Mouse (Mus musculus) embryonic facial prominence, embryonic 15.5 days (tissue): ENCODE measurements around the gene Gm5105. TPM values are rescaled to one million over a fixed set of nuclear protein-coding genes. Genes with fewer than 3 reads are reported as not detected.

Experiments
- ATAC-seq: fragments of 200-750 bp; cut with Nextera tagmentation; 2 replicates; pipeline ENCODE4 v1.8.0; 2017; ENCODE audit warnings: low read depth, moderate TSS enrichment; ENCODE audit not compliant: insufficient number of reproducible peaks, low FRiP score, low TSS enrichment
- H3K27ac ChIP-seq: fragments of 300-500 bp; sonication (generic); replicated peaks from 2 replicates; pipeline ENCODE4 v1.5.1; 2015; ENCODE audit warnings: mild to moderate bottlenecking, inconsistent platforms
- H3K27me3 ChIP-seq: fragments of 300-500 bp; sonication (generic); 2 replicates; pipeline ENCODE4 v1.6.1; 2015; ENCODE audit warnings: inconsistent platforms
- H3K36me3 ChIP-seq: fragments of 300-500 bp; sonication (generic); 2 replicates; pipeline ENCODE4 v1.6.1; 2015; ENCODE audit warnings: mild to moderate bottlenecking, inconsistent platforms
- H3K4me1 ChIP-seq: fragments of 300-500 bp; sonication (generic); 2 replicates; pipeline ENCODE4 v1.6.1; 2015; ENCODE audit warnings: inconsistent platforms
- H3K4me2 ChIP-seq: fragments of 300-500 bp; sonication (generic); replicated peaks from 2 replicates; pipeline ENCODE4 v1.6.1; 2015; ENCODE audit warnings: mild to moderate bottlenecking, inconsistent platforms
- H3K4me3 ChIP-seq: fragments of 300-500 bp; sonication (generic); replicated peaks from 2 replicates; pipeline ENCODE4 v1.5.1; 2015; ENCODE audit warnings: mild to moderate bottlenecking, inconsistent platforms
- H3K9ac ChIP-seq: fragments of 300-500 bp; sonication (generic); 2 replicates; pipeline ENCODE4 v1.6.1; 2015; ENCODE audit warnings: inconsistent platforms
- H3K9me3 ChIP-seq: fragments of 300-500 bp; sonication (generic); replicated peaks from 2 replicates; pipeline ENCODE4 v1.6.1; 2016; ENCODE audit warnings: inconsistent platforms
- WGBS: fragments of 180-500 bp; shearing (Covaris S2); methylation state at CpG from one replicate; pipeline ENCODE4 v1.1.7; 2015; 5-methylcytosine and 5-hydroxymethylcytosine counted together
- polyA plus RNA-seq: library from polyadenylated mRNA; unstranded; fragments of >200 nt; fragmentation: Nextera tagmentation; extraction: Ambion mirVana; gene quantifications from 2 replicates; pipeline ENCODE4 v1.2.1, GENCODE M21; 2015

The Gm5105 gene
- polyA plus RNA-seq = 0.17 and 0.35 TPM in 2 replicates

- Histone ChIP-seq H3K4me3 (no peak within 1 kb of the TSS), H3K9me3 (no peaks in the 10 kb centered on the region), H3K27ac (no peak within 1 kb of the TSS; the same call in 1 of the 2 replicates), H3K9ac (no peak within 1 kb of the TSS), H3K4me1 (peaks cover 49% of the 10 kb centered on the region), H3K4me2 (no peak within 1 kb of the TSS), H3K36me3 (no peaks in the 10 kb centered on the region), H3K27me3 (no peaks in the 10 kb centered on the region)
- ATAC-seq = no peak
- WGBS = 93% methylated on average over 12 of the region's 12 CpGs
Measured at GRCm38 (mm10) chr3:138067288-138067687, at the start of gene Gm5105. TSS of gene Gm5105 (minus strand) at chr3:138067388.

GRCm38 (mm10) chr3:138116871-138117270 lies 49.7 kb upstream of the Gm5105 start:
- Histone ChIP-seq H3K4me1 (no peaks in the 10 kb centered on the region), H3K9ac (no peak overlapping the region), H3K4me2 (no peak overlapping the region), H3K27ac (no peak overlapping the region), H3K36me3 (no peaks in the 10 kb centered on the region), H3K4me3 (no peak overlapping the region), H3K27me3 (no peaks in the 10 kb centered on the region), H3K9me3 (no peaks in the 10 kb centered on the region)
- no peak for ATAC-seq
- 85% methylated on average over 4 of the region's 4 CpGs for WGBS

GRCm38 (mm10) chr3:138114106-138114505 lies 46.9 kb upstream of the Gm5105 start:
- Histone ChIP-seq H3K27ac (no peak overlapping the region), H3K4me3 (no peak overlapping the region), H3K4me2 (no peak overlapping the region), H3K36me3 (no peaks in the 10 kb centered on the region), H3K27me3 (no peaks in the 10 kb centered on the region), H3K4me1 (no peaks in the 10 kb centered on the region), H3K9ac (no peak overlapping the region), H3K9me3 (no peaks in the 10 kb centered on the region)
- WGBS = 80% methylated on average over 17 of the region's 17 CpGs
- no peak for ATAC-seq

- Histone ChIP-seq H3K9ac (no peak overlapping the region), H3K36me3 (no peaks in the 10 kb centered on the region), H3K4me1 (no peaks in the 10 kb centered on the region), H3K27me3 (no peaks in the 10 kb centered on the region), H3K9me3 (no peaks in the 10 kb centered on the region), H3K27ac (no peak overlapping the region), H3K4me3 (no peak overlapping the region), H3K4me2 (no peak overlapping the region)
- WGBS = 90% methylated on average over 19 of the region's 19 CpGs
- ATAC-seq = no peak; the same call in 1 of the 2 replicates
Measured at GRCm38 (mm10) chr3:138110910-138111782, 44.0 kb upstream of the Gm5105 start.

GRCm38 (mm10) chr3:138106887-138107286 lies 39.7 kb upstream of the Gm5105 start:
- Histone ChIP-seq H3K9ac (no peak overlapping the region), H3K27ac (no peak overlapping the region), H3K4me1 (no peaks in the 10 kb centered on the region), H3K4me2 (no peak overlapping the region), H3K36me3 (no peaks in the 10 kb centered on the region), H3K9me3 (no peaks in the 10 kb centered on the region), H3K4me3 (no peak overlapping the region), H3K27me3 (no peaks in the 10 kb centered on the region)
- WGBS = 88% methylated on average over 10 of the region's 10 CpGs
- no peak for ATAC-seq

GRCm38 (mm10) chr3:138105056-138105455 lies 37.9 kb upstream of the Gm5105 start:
- Histone ChIP-seq H3K4me3 (no peak overlapping the region), H3K9me3 (no peaks in the 10 kb centered on the region), H3K27ac (no peak overlapping the region), H3K36me3 (no peaks in the 10 kb centered on the region), H3K27me3 (no peaks in the 10 kb centered on the region), H3K9ac (no peak overlapping the region), H3K4me2 (no peak overlapping the region), H3K4me1 (no peaks in the 10 kb centered on the region)
- WGBS = 38% methylated on average over 5 of the region's 5 CpGs
- no peak for ATAC-seq

- 89% methylated on average over 4 of the region's 4 CpGs for WGBS
- H3K4me1 ChIP-seq = no peaks in the 10 kb centered on the region
- H3K9me3 ChIP-seq = no peaks in the 10 kb centered on the region
- H3K27me3 ChIP-seq = no peaks in the 10 kb centered on the region
- no peak overlapping the region for H3K4me3 ChIP-seq
- H3K4me2 ChIP-seq = no peak overlapping the region
- H3K27ac ChIP-seq = no peak overlapping the region
- H3K9ac ChIP-seq = no peak overlapping the region
- no peaks in the 10 kb centered on the region for H3K36me3 ChIP-seq
- no peak for ATAC-seq
Measured at GRCm38 (mm10) chr3:138103690-138104089, 36.5 kb upstream of the Gm5105 start.

GRCm38 (mm10) chr3:138101936-138102335 lies 34.7 kb upstream of the Gm5105 start:
- no peak for ATAC-seq
- 79% methylated on average over 4 of the region's 4 CpGs for WGBS
- no peak overlapping the region for H3K9ac ChIP-seq

GRCm38 (mm10) chr3:138097718-138098117 lies 30.5 kb upstream of the Gm5105 start:
- Histone ChIP-seq H3K9ac (no peak overlapping the region), H3K27me3 (no peaks in the 10 kb centered on the region), H3K4me3 (no peak overlapping the region), H3K36me3 (no peaks in the 10 kb centered on the region), H3K9me3 (no peaks in the 10 kb centered on the region), H3K4me2 (no peak overlapping the region), H3K27ac (peak overlapping the region; percentile 76; the same call in 1 of the 2 replicates), H3K4me1 (peaks cover 22% of the 10 kb centered on the region)
- 71% methylated on average over 1 of the region's 1 CpGs for WGBS
- ATAC-seq = 0 out of 2 replicates have a peak, but pooled peaks have one; percentile 37

More at GRCm38 (mm10) chr3:138101936-138102335, 34.7 kb upstream of the Gm5105 start:
- no peaks in the 10 kb centered on the region for H3K27me3 ChIP-seq
- H3K27ac ChIP-seq = no peak overlapping the region
- H3K9me3 ChIP-seq = no peaks in the 10 kb centered on the region
- no peaks in the 10 kb centered on the region for H3K36me3 ChIP-seq
- H3K4me2 ChIP-seq = no peak overlapping the region
- peaks cover 10% of the 10 kb centered on the region for H3K4me1 ChIP-seq
- H3K4me3 ChIP-seq = no peak overlapping the region

- 81% methylated on average over 19 of the region's 19 CpGs for WGBS
- Histone ChIP-seq H3K4me2 (no peak overlapping the region), H3K9ac (no peak overlapping the region), H3K9me3 (no peaks in the 10 kb centered on the region), H3K36me3 (no peaks in the 10 kb centered on the region), H3K4me1 (peaks cover 22% of the 10 kb centered on the region), H3K27me3 (no peaks in the 10 kb centered on the region), H3K27ac (peak overlapping the region; percentile 76), H3K4me3 (no peak overlapping the region)
- ATAC-seq = no peak
Measured at GRCm38 (mm10) chr3:138096263-138097028, 29.3 kb upstream of the Gm5105 start.

GRCm38 (mm10) chr3:138095718-138096117 lies 28.5 kb upstream of the Gm5105 start:
- no peaks in the 10 kb centered on the region for H3K9me3 ChIP-seq
- H3K27ac ChIP-seq = peak overlapping the region; percentile 76
- no peak overlapping the region for H3K9ac ChIP-seq
- peak; percentile 86 for ATAC-seq
- WGBS = 20% methylated on average over 10 of the region's 10 CpGs
- H3K4me3 ChIP-seq = no peak overlapping the region
- H3K27me3 ChIP-seq = no peaks in the 10 kb centered on the region
- H3K36me3 ChIP-seq = no peaks in the 10 kb centered on the region
- H3K4me2 ChIP-seq = peak overlapping the region; percentile 26; the same call in 1 of the 2 replicates
- peaks cover 22% of the 10 kb centered on the region for H3K4me1 ChIP-seq
